Mouse (Mus musculus) forebrain, embryonic 11.5 days (tissue): Measurements from ENCODE around the gene Gm11639. TPM values are rescaled to one million over a fixed set of nuclear protein-coding genes. Genes with fewer than 3 reads are reported as not detected.
A peak's percentile ranks its signal among the peaks of the same experiment; 100 is the strongest.

Source experiments
- ATAC-seq: fragments of 200-750 bp; cut with Nextera tagmentation; replicated peaks from 2 replicates; pipeline ENCODE4 v1.8.0; 2017; ENCODE audit warnings: moderate TSS enrichment; ENCODE audit not compliant: low FRiP score
- DNase-seq: peaks from one replicate; pipeline ENCODE4 v3.0.0-alpha.2; 2017; ENCODE audit warnings: low spot score
- H3K27ac ChIP-seq: fragments of 300-500 bp; sonication (generic); 2 replicates; pipeline ENCODE4 v1.5.1; 2014; ENCODE audit warnings: low read depth, low read length
- H3K27me3 ChIP-seq: fragments of 300-500 bp; sonication (generic); 2 replicates; pipeline ENCODE4 v1.6.1; 2014; ENCODE audit warnings: mild to moderate bottlenecking, low read length, mixed read lengths; ENCODE audit not compliant: control insufficient read depth, insufficient read depth
- H3K36me3 ChIP-seq: fragments of 300-500 bp; sonication (generic); 2 replicates; pipeline ENCODE4 v1.6.1; 2014; ENCODE audit warnings: mild to moderate bottlenecking, low read length, moderate library complexity, mixed read lengths; ENCODE audit not compliant: control insufficient read depth, insufficient read depth
- H3K4me1 ChIP-seq: fragments of 300-500 bp; sonication (generic); replicated peaks from 2 replicates; pipeline ENCODE4 v1.6.1; 2014; ENCODE audit warnings: low read length, mixed read lengths; ENCODE audit not compliant: control insufficient read depth, insufficient read depth
- H3K4me2 ChIP-seq: fragments of 300-500 bp; sonication (generic); 2 replicates; pipeline ENCODE4 v1.6.1; 2014; ENCODE audit warnings: low read depth, mild to moderate bottlenecking, low read length, moderate library complexity, mixed read lengths; ENCODE audit not compliant: severe bottlenecking
- H3K4me3 ChIP-seq: fragments of 300-500 bp; sonication (generic); 2 replicates; pipeline ENCODE4 v1.5.1; 2014; ENCODE audit warnings: low read depth, low read length
- H3K9ac ChIP-seq: fragments of 300-500 bp; sonication (generic); 2 replicates; pipeline ENCODE4 v1.6.1; 2014; ENCODE audit warnings: low read length
- H3K9me3 ChIP-seq: fragments of 300-500 bp; sonication (generic); 2 replicates; pipeline ENCODE4 v1.6.1; 2016; ENCODE audit warnings: low read length, mixed read lengths; ENCODE audit not compliant: control insufficient read depth
- WGBS: fragments of 180-500 bp; shearing (Covaris S2); extraction: QIAGEN DNeasy Blood & Tissue Kit; methylation state at CpG from one replicate; pipeline ENCODE4 v1.1.7; 2014; 5-methylcytosine and 5-hydroxymethylcytosine counted together
- polyA plus RNA-seq: library from polyadenylated mRNA; unstranded; fragments of >200 nt; fragmentation: Nextera tagmentation; extraction: Ambion mirVana; gene quantifications from 2 replicates; pipeline ENCODE4 v1.2.1, GENCODE M21; 2014

The Gm11639 gene
- polyA plus RNA-seq, 1 experiment from 2014 or later, result not detected

GRCm38 (mm10) chr11:105146593-105146992 is 461.1 kb downstream of the Gm11639 start, which contains the start of gene Gm10842:
Gene Gm10842, plus strand, starts transcription at chr11:105146893.
- no peaks in the 10 kb centered on the region for H3K36me3 ChIP-seq
- H3K9me3 ChIP-seq, result no peaks in the 10 kb centered on the region
- WGBS, result 68% methylated on average over 3 of the region's 3 CpGs
- no peak for ATAC-seq
- no peak within 1 kb of the TSS for H3K4me3 ChIP-seq
- 0 out of 2 replicates have a peak, but pooled peaks cover 2% of the 10 kb centered on the region for H3K4me1 ChIP-seq
- no peaks in the 10 kb centered on the region for H3K27me3 ChIP-seq
- H3K9ac ChIP-seq, result no peak within 1 kb of the TSS
- H3K4me2 ChIP-seq, result no peak within 1 kb of the TSS
- H3K27ac ChIP-seq, result no peak within 1 kb of the TSS
- no peak for DNase-seq

- no peak overlapping the region for H3K4me2 ChIP-seq
- H3K36me3 ChIP-seq, result no peaks in the 10 kb centered on the region
- no peak overlapping the region for H3K27ac ChIP-seq
- no peak for ATAC-seq
- H3K4me1 ChIP-seq, result peaks cover 2% of the 10 kb centered on the region; the same call in 1 of the 2 replicates
- WGBS, result 85% methylated on average over 3 of the region's 3 CpGs
- H3K4me3 ChIP-seq, result no peak overlapping the region
- no peak overlapping the region for H3K9ac ChIP-seq
- H3K27me3 ChIP-seq, result no peaks in the 10 kb centered on the region
- H3K9me3 ChIP-seq, result no peaks in the 10 kb centered on the region
- no peak for DNase-seq
Measured at GRCm38 (mm10) chr11:105149353-105149752, 463.8 kb downstream of the Gm11639 start.

GRCm38 (mm10) chr11:105149766-105150165 is 464.3 kb downstream of the Gm11639 start:
- Histone ChIP-seq H3K9ac (no peak overlapping the region), H3K4me2 (no peak overlapping the region), H3K4me3 (no peak overlapping the region), H3K9me3 (no peaks in the 10 kb centered on the region), H3K4me1 (peaks cover 2% of the 10 kb centered on the region; the same call in 1 of the 2 replicates), H3K27ac (no peak overlapping the region), H3K36me3 (no peaks in the 10 kb centered on the region), H3K27me3 (no peaks in the 10 kb centered on the region)
- ATAC-seq, result no peak
- WGBS, result 100% methylated on average over 1 of the region's 1 CpGs
- no peak for DNase-seq

GRCm38 (mm10) chr11:105150691-105151090 is 465.2 kb downstream of the Gm11639 start:
- H3K9ac ChIP-seq, result no peak overlapping the region
- no peak overlapping the region for H3K4me3 ChIP-seq
- H3K27me3 ChIP-seq, result no peaks in the 10 kb centered on the region
- H3K4me2 ChIP-seq, result no peak overlapping the region
- H3K27ac ChIP-seq, result no peak overlapping the region
- WGBS, result 69% methylated on average over 4 of the region's 4 CpGs
- DNase-seq (peak; percentile 33), ATAC-seq (no peak)
- H3K9me3 ChIP-seq, result no peaks in the 10 kb centered on the region
- no peaks in the 10 kb centered on the region for H3K36me3 ChIP-seq
- peaks cover 2% of the 10 kb centered on the region; the same call in 1 of the 2 replicates for H3K4me1 ChIP-seq

GRCm38 (mm10) chr11:105151226-105152016 is 465.9 kb downstream of the Gm11639 start:
- Histone ChIP-seq H3K9me3 (no peaks in the 10 kb centered on the region), H3K27ac (no peak overlapping the region), H3K36me3 (no peaks in the 10 kb centered on the region), H3K27me3 (no peaks in the 10 kb centered on the region), H3K4me3 (no peak overlapping the region), H3K9ac (no peak overlapping the region), H3K4me2 (no peak overlapping the region), H3K4me1 (peaks cover 2% of the 10 kb centered on the region; the same call in 1 of the 2 replicates)
- WGBS, result 25% methylated on average over 17 of the region's 19 CpGs
- DNase-seq (peak; percentile 51), ATAC-seq (no peak)

- WGBS, result 80% methylated on average over 1 of the region's 4 CpGs
- Histone ChIP-seq H3K4me2 (no peak overlapping the region), H3K27ac (no peak overlapping the region), H3K9ac (no peak overlapping the region), H3K4me3 (no peak overlapping the region), H3K36me3 (no peaks in the 10 kb centered on the region), H3K9me3 (no peaks in the 10 kb centered on the region), H3K4me1 (peaks cover 2% of the 10 kb centered on the region; the same call in 1 of the 2 replicates), H3K27me3 (no peaks in the 10 kb centered on the region)
- DNase-seq (no peak), ATAC-seq (no peak)
Measured at GRCm38 (mm10) chr11:105152017-105152300, 466.5 kb downstream of the Gm11639 start.

GRCm38 (mm10) chr11:105152357-105152899 is 466.9 kb downstream of the Gm11639 start:
- H3K27ac ChIP-seq, result no peak overlapping the region
- H3K36me3 ChIP-seq, result no peaks in the 10 kb centered on the region
- H3K9me3 ChIP-seq, result no peaks in the 10 kb centered on the region
- H3K4me2 ChIP-seq, result no peak overlapping the region
- H3K27me3 ChIP-seq, result no peaks in the 10 kb centered on the region
- ATAC-seq (no peak), DNase-seq (no peak)
- H3K4me1 ChIP-seq, result peaks cover 2% of the 10 kb centered on the region; the same call in 1 of the 2 replicates
- H3K4me3 ChIP-seq, result no peak overlapping the region
- H3K9ac ChIP-seq, result no peak overlapping the region
- WGBS, result 81% methylated on average over 11 of the region's 11 CpGs

GRCm38 (mm10) chr11:105153068-105153833 is 467.7 kb downstream of the Gm11639 start:
- 45% methylated on average over 12 of the region's 12 CpGs for WGBS
- peaks cover 2% of the 10 kb centered on the region; the same call in 1 of the 2 replicates for H3K4me1 ChIP-seq
- no peak overlapping the region for H3K4me3 ChIP-seq
- H3K36me3 ChIP-seq, result no peaks in the 10 kb centered on the region
- DNase-seq, result peak; percentile 52
- H3K9me3 ChIP-seq, result no peaks in the 10 kb centered on the region
- no peak overlapping the region for H3K27ac ChIP-seq
- H3K4me2 ChIP-seq, result no peak overlapping the region
- H3K9ac ChIP-seq, result no peak overlapping the region
- peak; percentile 39; the same call in 1 of the 2 replicates for ATAC-seq
- no peaks in the 10 kb centered on the region for H3K27me3 ChIP-seq
